ENCODE assay signal across 10 mouse cellular contexts in the genomic region with DNA sequence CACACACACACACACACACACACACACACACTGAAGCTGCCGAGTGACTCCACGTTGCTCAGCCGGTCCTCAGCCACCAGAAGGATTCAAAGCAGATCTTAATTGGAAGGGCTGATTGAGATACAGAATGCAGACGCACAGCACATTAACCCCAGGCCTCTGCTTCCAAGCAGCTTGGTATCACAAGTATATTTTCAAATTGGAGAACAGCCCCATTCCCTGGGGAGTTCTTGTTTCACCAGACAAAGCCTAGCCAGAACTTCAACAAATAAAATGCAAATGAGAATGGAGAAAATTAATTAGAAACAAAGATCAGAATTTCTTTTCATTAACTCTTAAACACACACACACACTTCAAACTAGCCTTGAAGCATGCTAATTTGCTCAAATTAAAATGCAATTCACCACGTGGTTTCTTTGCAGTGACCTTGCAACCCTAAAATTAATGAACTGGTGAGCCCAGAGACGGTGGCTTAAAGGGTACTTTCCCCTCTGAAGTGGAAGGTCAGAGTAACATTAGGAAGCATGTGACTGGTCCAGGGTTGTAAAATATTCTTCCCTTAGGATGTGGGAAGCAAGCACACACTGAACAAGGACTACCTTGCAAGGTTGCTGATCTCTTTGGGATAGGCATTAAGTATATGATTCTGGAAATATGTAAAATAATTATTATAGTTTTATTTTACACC.
DNase-seq lines count a peak whose midpoint lies in the region; ATAC-seq lines count a peak whose summit lies in the region.
"Had no signal": no experiment of that assay in that cellular context is flagged by ENCODE, and none has a peak within 500 bp of the region (broad histone marks: within the 10 kb centered on the region; RNA-seq: fewer than 3 reads in every experiment).

No protein-coding gene starts in this region.

- H3K4me1 ChIP-seq in forebrain, embryonic 14.5 days (ENCODE audit: control insufficient read depth, insufficient read depth, low read length), result peaks cover 21% of the 10 kb centered on the region
- H3K4me1 ChIP-seq in kidney, embryonic 14.5 days (ENCODE audit: control insufficient read depth, insufficient read depth, low read length), result 0 out of 2 replicates have a peak, but pooled peaks cover 9% of the 10 kb centered on the region
- H3K4me1 ChIP-seq in midbrain, embryonic 15.5 days, result peaks cover 24% of the 10 kb centered on the region

- no peaks in the 10 kb centered on the region for H3K27me3 ChIP-seq in forebrain, embryonic 14.5 days (replicated peaks; ENCODE audit: control insufficient read depth, insufficient read depth, low read length)
- no peaks in the 10 kb centered on the region for H3K27me3 ChIP-seq in kidney, embryonic 14.5 days (ENCODE audit: control insufficient read depth, insufficient read depth, low read length)
- H3K27me3 ChIP-seq in midbrain, embryonic 15.5 days (replicated peaks), result no peaks in the 10 kb centered on the region

- no peak overlapping the region for H3K4me2 ChIP-seq in forebrain, embryonic 14.5 days (ENCODE audit: low read length)
- H3K4me2 ChIP-seq in kidney, embryonic 14.5 days (replicated peaks; ENCODE audit: low read depth, low read length), result no peak overlapping the region
- H3K4me2 ChIP-seq in midbrain, embryonic 15.5 days, result no peak overlapping the region

- no peaks in the 10 kb centered on the region for H3K36me3 ChIP-seq in forebrain, embryonic 14.5 days (ENCODE audit: control insufficient read depth, insufficient read depth, low read length)
- H3K36me3 ChIP-seq in kidney, embryonic 14.5 days (ENCODE audit: control insufficient read depth, insufficient read depth, low read length), result no peaks in the 10 kb centered on the region
- H3K36me3 ChIP-seq in midbrain, embryonic 15.5 days (replicated peaks), result no peaks in the 10 kb centered on the region

- 5% methylated on average over 6 of the region's 6 CpGs for WGBS in forebrain, embryonic 14.5 days
- 20% methylated on average over 6 of the region's 6 CpGs for WGBS in kidney, embryonic 14.5 days
- 7% methylated on average over 6 of the region's 6 CpGs for WGBS in midbrain, embryonic 15.5 days

- peak; percentile 86 for ATAC-seq in forebrain, embryonic 14.5 days
- peak; percentile 71; the same call in 1 of the 2 replicates for ATAC-seq in kidney, embryonic 14.5 days (ENCODE audit: low FRiP score, low TSS enrichment)
- peak; percentile 74 for ATAC-seq in midbrain, embryonic 15.5 days (replicated peaks)
- no peak for ATAC-seq in inflammation-experienced regulatory T-cells, adult 6 months

- peak overlapping the region; percentile 70; the same call in 1 of the 2 replicates for H3K27ac ChIP-seq in forebrain, embryonic 14.5 days (ENCODE audit: low read depth, low read length)
- H3K27ac ChIP-seq in kidney, embryonic 14.5 days (ENCODE audit: low read depth, low read length), result peak overlapping the region; percentile 51; the same call in 1 of the 2 replicates
- H3K27ac ChIP-seq in midbrain, embryonic 15.5 days, result peak overlapping the region; percentile 48; the same call in 1 of the 2 replicates

- intact Hi-C loops in gastrocnemius, postnatal 36 days (cut with DNase I), result no loop called here

- no peak overlapping the region for H3K4me3 ChIP-seq in forebrain, embryonic 14.5 days (ENCODE audit: low read depth, low read length)
- H3K4me3 ChIP-seq in kidney, embryonic 14.5 days (ENCODE audit: low read length), result no peak overlapping the region
- H3K4me3 ChIP-seq in midbrain, embryonic 15.5 days, result no peak overlapping the region

- peak; percentile 51 for DNase-seq in embryo, embryonic 11 days
- DNase-seq in forebrain, embryonic 14.5 days (ENCODE audit: low spot score), result peak; percentile 95
- DNase-seq in urinary bladder, adult 2 months (ENCODE audit: low spot score), result no peak
- no peak for DNase-seq in gastrocnemius, postnatal 36 days
- DNase-seq: adrenal gland, adult 8-10 months; heart, postnatal 10 days; lung, adult 18-20 months had no signal

- H3K9ac ChIP-seq in forebrain, embryonic 14.5 days (ENCODE audit: low read length), result no peak overlapping the region
- no peak overlapping the region for H3K9ac ChIP-seq in kidney, embryonic 14.5 days (ENCODE audit: low read depth, low read length)
- H3K9ac ChIP-seq in midbrain, embryonic 15.5 days, result no peak overlapping the region

- H3K9me3 ChIP-seq in forebrain, embryonic 14.5 days (replicated peaks; ENCODE audit: control insufficient read depth, low read length), result no peaks in the 10 kb centered on the region
- no peaks in the 10 kb centered on the region for H3K9me3 ChIP-seq in kidney, embryonic 14.5 days (ENCODE audit: control insufficient read depth, low read length)
- H3K9me3 ChIP-seq in midbrain, embryonic 15.5 days, result no peaks in the 10 kb centered on the region

Comparison
In these comparisons a context has a peak if more than half of its experiments do, and no peak if none do; other contexts are left out.
1. DNase-seq: peak in embryo, embryonic 11 days (single experiment) and forebrain, embryonic 14.5 days (single experiment); none in urinary bladder, adult 2 months (single experiment) and gastrocnemius, postnatal 36 days (0 of 2).
2. Peak in every context shown above with its lines, with median percentiles within 50 percentile points of each other: H3K27ac ChIP-seq.